Mouse (Mus musculus): ENCODE data around the gene Col18a1. TPM values are rescaled to one million over a fixed set of nuclear protein-coding genes. Genes with fewer than 3 reads are reported as not detected.

The Col18a1 gene
- total and polyA plus RNA-seq, 2 experiments from 2014 or later = 20.0 to 47.5 TPM

DNA sequence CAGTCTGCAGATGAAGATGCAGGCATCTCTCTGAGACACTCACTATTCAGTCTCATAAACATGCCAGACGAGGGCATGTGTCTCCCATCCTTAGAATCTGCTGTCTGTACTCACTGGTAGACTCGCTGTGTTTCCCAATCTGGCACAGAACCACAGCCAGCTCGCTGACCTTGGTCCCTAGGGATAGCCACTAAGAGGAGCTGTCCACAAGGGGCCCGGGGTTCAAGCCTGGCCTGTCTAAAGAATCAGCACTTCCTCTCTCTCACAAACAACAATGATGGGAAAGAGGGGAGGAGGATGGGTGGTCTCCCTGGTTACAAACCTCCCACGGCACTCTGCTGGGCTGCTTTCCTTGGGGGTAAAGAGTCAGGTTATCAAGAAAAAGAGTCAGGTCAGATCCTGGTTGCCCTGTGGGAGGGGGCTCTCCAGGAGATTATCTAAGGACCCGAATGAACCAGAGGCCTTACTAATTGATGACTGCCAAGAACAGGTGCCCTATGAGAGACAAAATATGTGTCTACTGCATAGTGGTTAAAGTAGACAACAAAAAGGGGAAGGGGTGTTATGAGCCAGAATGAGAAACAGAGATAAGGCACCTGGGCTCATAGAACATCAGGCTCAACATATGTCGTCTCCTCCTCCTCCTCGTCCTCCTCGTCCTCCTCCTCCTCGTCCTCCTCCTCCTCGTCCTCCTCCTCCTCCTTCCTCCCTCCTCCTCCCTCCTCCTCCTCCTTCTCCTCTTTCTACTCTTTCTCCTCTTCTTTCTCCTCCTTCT is 8.9 kb downstream of the Col18a1 start:
- H3K4me3 ChIP-seq (ENCODE audit: low read length) = no peak overlapping the region
- H3K9me3 ChIP-seq (ENCODE audit: low read length) = no peaks in the 10 kb centered on the region
- DNase-seq (ENCODE audit: low spot score) = no peak
- H3K9ac ChIP-seq (replicated peaks; ENCODE audit: low read length) = no peak overlapping the region
- H3K36me3 ChIP-seq (ENCODE audit: insufficient read depth, low read length) = no peaks in the 10 kb centered on the region
- 30% methylated on average over 11 of the region's 11 CpGs for WGBS
- H3K27me3 ChIP-seq (ENCODE audit: insufficient read depth, low read length) = no peaks in the 10 kb centered on the region
- H3K4me1 ChIP-seq (ENCODE audit: insufficient read depth, low read length) = peaks cover 9% of the 10 kb centered on the region; the same call in 1 of the 2 replicates
- H3K4me2 ChIP-seq (ENCODE audit: low read depth, low read length) = no peak overlapping the region
- ATAC-seq = no peak
- TF ChIP-seq CTCF (IDR thresholded peaks at IDR 0.05; ENCODE audit: low read depth) = no peak; the same call in 1 of the 2 replicates
- no peak overlapping the region for H3K27ac ChIP-seq

GRCm38 (mm10) chr10:77152178-77152621 is 14.1 kb downstream of the Col18a1 start:
- no peak for TF ChIP-seq CTCF (IDR thresholded peaks at IDR 0.05; ENCODE audit: low read depth)
- peak; percentile 69; the same call in 1 of the 2 replicates for ATAC-seq

DNA sequence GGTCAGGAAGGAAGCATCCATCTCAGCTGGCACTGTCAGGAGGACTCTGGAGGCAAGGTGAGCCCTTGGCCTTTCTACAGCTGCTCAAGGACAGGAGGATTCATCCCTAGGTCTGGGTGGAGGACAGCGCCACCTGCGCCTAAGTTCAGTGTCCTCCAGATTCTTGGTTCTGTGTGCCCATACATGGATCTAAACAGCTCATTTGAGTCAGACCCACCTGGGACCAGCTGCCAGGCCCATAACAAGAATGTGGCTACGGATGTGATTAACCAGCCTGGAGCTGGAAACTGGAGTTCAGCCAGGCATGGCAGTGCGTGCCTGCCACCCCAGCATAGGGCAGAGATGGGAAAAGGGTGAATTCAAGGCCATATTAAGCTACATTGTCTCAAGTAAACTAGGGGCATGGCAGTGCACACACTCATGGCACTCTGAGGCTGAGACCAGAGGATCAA is 14.8 kb downstream of the Col18a1 start:
- 42% methylated on average over 4 of the region's 4 CpGs for WGBS
- no peaks in the 10 kb centered on the region for H3K27me3 ChIP-seq (ENCODE audit: insufficient read depth, low read length)
- TF ChIP-seq CTCF (IDR thresholded peaks at IDR 0.05; ENCODE audit: low read depth) = peak; percentile 15; the same call in 1 of the 2 replicates
- DNase-seq (ENCODE audit: low spot score) (no peak), ATAC-seq (0 out of 2 replicates have a peak, but pooled peaks have one; percentile 21)
- peak overlapping the region; percentile 61; the same call in 1 of the 2 replicates for H3K27ac ChIP-seq
- peaks cover 21% of the 10 kb centered on the region for H3K4me1 ChIP-seq (ENCODE audit: insufficient read depth, low read length)
- H3K36me3 ChIP-seq (ENCODE audit: insufficient read depth, low read length) = no peaks in the 10 kb centered on the region
- peak overlapping the region; percentile 37 for H3K4me2 ChIP-seq (ENCODE audit: low read depth, low read length)
- no peaks in the 10 kb centered on the region for H3K9me3 ChIP-seq (ENCODE audit: low read length)
- no peak overlapping the region for H3K9ac ChIP-seq (replicated peaks; ENCODE audit: low read length)
- no peak overlapping the region for H3K4me3 ChIP-seq (ENCODE audit: low read length)

More at GRCm38 (mm10) chr10:77152178-77152621, 14.1 kb downstream of the Col18a1 start:
- Histone ChIP-seq H3K27me3 (ENCODE audit: insufficient read depth, low read length) (no peaks in the 10 kb centered on the region), H3K36me3 (ENCODE audit: insufficient read depth, low read length) (no peaks in the 10 kb centered on the region), H3K4me2 (ENCODE audit: low read depth, low read length) (no peak overlapping the region), H3K9ac (replicated peaks; ENCODE audit: low read length) (no peak overlapping the region), H3K4me1 (ENCODE audit: insufficient read depth, low read length) (peaks cover 24% of the 10 kb centered on the region), H3K9me3 (ENCODE audit: low read length) (no peaks in the 10 kb centered on the region), H3K27ac (no peak overlapping the region), H3K4me3 (ENCODE audit: low read length) (no peak overlapping the region)
- peak; percentile 32 for DNase-seq (ENCODE audit: low spot score)
- 13% methylated on average over 2 of the region's 2 CpGs for WGBS

DNA sequence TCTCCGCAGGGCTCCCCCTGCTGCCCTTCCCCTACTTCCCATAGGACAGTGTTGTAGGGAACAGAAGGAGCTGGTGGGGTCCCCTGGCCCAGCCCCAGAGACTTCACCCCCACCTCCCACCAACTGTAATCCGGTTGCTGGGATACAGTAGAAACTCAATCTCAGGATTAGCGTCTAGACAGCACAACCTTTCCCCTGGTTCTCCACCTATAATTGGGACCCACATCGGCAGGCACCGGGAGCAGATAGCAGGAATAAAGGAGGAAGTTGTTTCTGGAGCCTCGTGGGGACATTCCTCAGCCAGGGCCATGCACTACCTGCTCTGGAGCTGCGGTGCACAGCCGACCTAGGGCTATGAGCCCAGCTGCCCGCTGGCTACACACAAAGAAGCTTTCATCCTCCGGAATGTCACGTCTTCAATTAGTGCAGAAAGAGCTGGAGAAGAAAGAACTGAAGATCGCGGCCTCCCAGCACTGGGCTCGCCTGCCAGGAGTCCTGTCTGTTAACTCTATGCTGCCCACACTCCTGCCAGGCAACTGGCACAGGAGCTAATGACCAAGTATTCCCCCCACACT is 15.3 kb downstream of the Col18a1 start:
- no peak overlapping the region for H3K4me3 ChIP-seq (ENCODE audit: low read length)
- peak; percentile 47 for DNase-seq (ENCODE audit: low spot score)
- H3K9ac ChIP-seq (replicated peaks; ENCODE audit: low read length) = no peak overlapping the region
- H3K36me3 ChIP-seq (ENCODE audit: insufficient read depth, low read length) = no peaks in the 10 kb centered on the region
- TF ChIP-seq CTCF (IDR thresholded peaks at IDR 0.05; ENCODE audit: low read depth) = peak; percentile 19; the same call in 1 of the 2 replicates
- peak overlapping the region; percentile 61 for H3K27ac ChIP-seq
- peak; percentile 27; the same call in 1 of the 2 replicates for ATAC-seq
- H3K4me1 ChIP-seq (ENCODE audit: insufficient read depth, low read length) = peaks cover 18% of the 10 kb centered on the region
- no peaks in the 10 kb centered on the region for H3K27me3 ChIP-seq (ENCODE audit: insufficient read depth, low read length)
- H3K4me2 ChIP-seq (ENCODE audit: low read depth, low read length) = peak overlapping the region; percentile 37
- WGBS = 4% methylated on average over 14 of the region's 14 CpGs
- no peaks in the 10 kb centered on the region for H3K9me3 ChIP-seq (ENCODE audit: low read length)

- H3K27me3 ChIP-seq (ENCODE audit: insufficient read depth, low read length) = no peaks in the 10 kb centered on the region
- H3K9me3 ChIP-seq (ENCODE audit: low read length) = no peaks in the 10 kb centered on the region
- WGBS = 40% methylated on average over 8 of the region's 8 CpGs
- no peak overlapping the region for H3K4me2 ChIP-seq (ENCODE audit: low read depth, low read length)
- no peaks in the 10 kb centered on the region for H3K36me3 ChIP-seq (ENCODE audit: insufficient read depth, low read length)
- ATAC-seq (no peak), DNase-seq (ENCODE audit: low spot score) (peak; percentile 33)
- H3K9ac ChIP-seq (replicated peaks; ENCODE audit: low read length) = no peak overlapping the region
- H3K27ac ChIP-seq = no peak overlapping the region
- TF ChIP-seq CTCF (IDR thresholded peaks at IDR 0.05; ENCODE audit: low read depth) = no peak
- H3K4me3 ChIP-seq (ENCODE audit: low read length) = no peak overlapping the region
- H3K4me1 ChIP-seq (ENCODE audit: insufficient read depth, low read length) = peaks cover 18% of the 10 kb centered on the region
Measured at GRCm38 (mm10) chr10:77150016-77150415, 16.3 kb downstream of the Col18a1 start.

DNA sequence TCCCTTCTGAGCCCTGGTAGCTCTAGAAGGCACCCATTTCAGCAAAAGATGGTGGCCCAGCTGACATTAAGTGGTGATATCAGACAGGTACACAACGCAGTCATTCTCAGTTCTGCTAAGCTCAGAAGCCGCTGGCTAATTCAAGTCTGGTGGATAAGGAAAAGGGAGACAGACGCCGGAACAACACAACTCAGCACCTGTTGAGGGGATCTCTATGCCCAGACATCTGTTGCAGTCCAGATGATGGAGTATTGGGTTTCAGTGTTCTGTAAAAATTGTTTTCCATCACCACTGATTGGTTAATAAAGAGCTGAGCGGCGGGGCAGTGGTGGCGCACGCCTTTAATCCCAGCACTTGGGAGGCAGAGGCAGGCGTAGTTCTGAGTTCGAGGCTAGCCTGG is 18.8 kb downstream of the Col18a1 start:
- Histone ChIP-seq H3K4me2 (ENCODE audit: low read depth, low read length) (no peak overlapping the region), H3K9me3 (ENCODE audit: low read length) (no peaks in the 10 kb centered on the region), H3K27me3 (ENCODE audit: insufficient read depth, low read length) (no peaks in the 10 kb centered on the region), H3K4me1 (ENCODE audit: insufficient read depth, low read length) (peaks cover 18% of the 10 kb centered on the region), H3K4me3 (ENCODE audit: low read length) (no peak overlapping the region), H3K9ac (replicated peaks; ENCODE audit: low read length) (no peak overlapping the region), H3K36me3 (ENCODE audit: insufficient read depth, low read length) (no peaks in the 10 kb centered on the region), H3K27ac (no peak overlapping the region)
- ATAC-seq (no peak), DNase-seq (ENCODE audit: low spot score) (no peak)
- no peak for TF ChIP-seq CTCF (IDR thresholded peaks at IDR 0.05; ENCODE audit: low read depth)
- WGBS = 89% methylated on average over 10 of the region's 10 CpGs
